ENCODE assay signal across 11 mouse cellular contexts in genomic region chr8:122293484-122293883, GRCm38 (mm10). TPM values are rescaled to one million over a fixed set of nuclear protein-coding genes. Genes with fewer than 3 reads are reported as not detected.
A peak's percentile ranks its signal among the peaks of the same experiment; 100 is the strongest.
DNase-seq lines count a peak whose midpoint lies in the region; ATAC-seq and TF ChIP-seq lines count a peak whose summit lies in the region.
"Had no signal": no experiment of that assay in that cellular context is flagged by ENCODE, and none has a peak within 500 bp of the region (broad histone marks: within the 10 kb centered on the region; RNA-seq: fewer than 3 reads in every experiment).

No protein-coding gene starts in this region.

- no peak for ATAC-seq in heart, embryonic 11.5 days (replicated peaks; ENCODE audit: insufficient number of reproducible peaks, low FRiP score, low TSS enrichment)
- ATAC-seq in kidney, embryonic 14.5 days (ENCODE audit: low FRiP score, low TSS enrichment), result no peak
- ATAC-seq in midbrain, embryonic 13.5 days, result no peak
- no peak for ATAC-seq in midbrain, embryonic 15.5 days (replicated peaks)
- ATAC-seq in forebrain, embryonic 13.5 days, result no peak
- ATAC-seq: inflammation-experienced regulatory T-cells, adult 6 months had no signal

- H3K36me3 ChIP-seq in heart, embryonic 11.5 days (ENCODE audit: control insufficient read depth, insufficient read depth, low read length), result 0 out of 2 replicates have a peak, but pooled peaks cover 4% of the 10 kb centered on the region
- H3K36me3 ChIP-seq in heart, adult 2 months (ENCODE audit: control insufficient read depth, insufficient read depth, low read length), result no peaks in the 10 kb centered on the region
- H3K36me3 ChIP-seq in kidney, embryonic 14.5 days (ENCODE audit: control insufficient read depth, insufficient read depth, low read length), result no peaks in the 10 kb centered on the region
- no peaks in the 10 kb centered on the region for H3K36me3 ChIP-seq in kidney, adult 2 months (ENCODE audit: control insufficient read depth, insufficient read depth, low read length)
- H3K36me3 ChIP-seq in midbrain, embryonic 13.5 days, result no peaks in the 10 kb centered on the region
- H3K36me3 ChIP-seq in midbrain, embryonic 15.5 days (replicated peaks), result no peaks in the 10 kb centered on the region
- H3K36me3 ChIP-seq in forebrain, embryonic 13.5 days (ENCODE audit: poor library complexity, severe bottlenecking), result no peaks in the 10 kb centered on the region

- H3K79me2 ChIP-seq in heart, adult 2 months (replicated peaks; ENCODE audit: control insufficient read depth, insufficient read depth, low read length), result peaks cover 6% of the 10 kb centered on the region

- 40% methylated on average over 10 of the region's 10 CpGs for WGBS in heart, embryonic 11.5 days (ENCODE audit: insufficient replicate concordance)
- WGBS in heart, adult 2 months, result 68% methylated on average over 10 of the region's 10 CpGs
- WGBS in kidney, embryonic 14.5 days, result 64% methylated on average over 10 of the region's 10 CpGs
- WGBS in kidney, adult 2 months, result 83% methylated on average over 10 of the region's 10 CpGs
- 64% methylated on average over 9 of the region's 10 CpGs for WGBS in midbrain, embryonic 13.5 days
- WGBS in midbrain, embryonic 15.5 days, result 63% methylated on average over 10 of the region's 10 CpGs
- WGBS in forebrain, embryonic 13.5 days, result 70% methylated on average over 10 of the region's 10 CpGs

- H3K4me3 ChIP-seq in heart, embryonic 11.5 days (ENCODE audit: low read depth, low read length), result no peak overlapping the region
- H3K4me3 ChIP-seq in heart, adult 2 months, result no peak overlapping the region
- no peak overlapping the region for H3K4me3 ChIP-seq in kidney, embryonic 14.5 days (ENCODE audit: low read length)
- no peak overlapping the region for H3K4me3 ChIP-seq in kidney, adult 2 months (ENCODE audit: insufficient read depth, low read depth, low read length)
- H3K4me3 ChIP-seq in midbrain, embryonic 13.5 days (replicated peaks), result no peak overlapping the region
- H3K4me3 ChIP-seq in midbrain, embryonic 15.5 days, result no peak overlapping the region
- H3K4me3 ChIP-seq in forebrain, embryonic 13.5 days, result no peak overlapping the region
- no peak overlapping the region for H3K4me3 ChIP-seq in left cerebral cortex, adult 2 months

- 0 out of 2 replicates have a peak overlapping the region, but pooled peaks have one; percentile 2 for H3K4me2 ChIP-seq in heart, embryonic 11.5 days
- H3K4me2 ChIP-seq in kidney, embryonic 14.5 days (replicated peaks; ENCODE audit: low read depth, low read length), result no peak overlapping the region
- H3K4me2 ChIP-seq in midbrain, embryonic 13.5 days (replicated peaks), result no peak overlapping the region
- no peak overlapping the region for H3K4me2 ChIP-seq in midbrain, embryonic 15.5 days
- no peak overlapping the region for H3K4me2 ChIP-seq in forebrain, embryonic 13.5 days

- H3K27ac ChIP-seq in heart, embryonic 11.5 days (ENCODE audit: low read depth, low read length), result peak overlapping the region; percentile 87
- no peak overlapping the region for H3K27ac ChIP-seq in heart, adult 2 months
- peak overlapping the region; percentile 38; the same call in 1 of the 2 replicates for H3K27ac ChIP-seq in kidney, embryonic 14.5 days (ENCODE audit: low read depth, low read length)
- H3K27ac ChIP-seq in kidney, adult 2 months (ENCODE audit: insufficient read depth, low read depth, low read length), result no peak overlapping the region
- H3K27ac ChIP-seq in midbrain, embryonic 13.5 days, result 0 out of 2 replicates have a peak overlapping the region, but pooled peaks have one; percentile 39
- no peak overlapping the region for H3K27ac ChIP-seq in midbrain, embryonic 15.5 days
- H3K27ac ChIP-seq in forebrain, embryonic 13.5 days, result no peak overlapping the region
- H3K27ac ChIP-seq in left cerebral cortex, adult 2 months, result no peak overlapping the region

- no peaks in the 10 kb centered on the region for H3K9me3 ChIP-seq in heart, embryonic 11.5 days (replicated peaks; ENCODE audit: control insufficient read depth, low read length)
- no peaks in the 10 kb centered on the region for H3K9me3 ChIP-seq in kidney, embryonic 14.5 days (ENCODE audit: control insufficient read depth, low read length)
- no peaks in the 10 kb centered on the region for H3K9me3 ChIP-seq in midbrain, embryonic 13.5 days
- H3K9me3 ChIP-seq in midbrain, embryonic 15.5 days, result no peaks in the 10 kb centered on the region
- H3K9me3 ChIP-seq in forebrain, embryonic 13.5 days (replicated peaks), result no peaks in the 10 kb centered on the region

- TF ChIP-seq CTCF in heart, adult 2 months (IDR thresholded peaks at IDR 0.05), result no peak
- no peak for TF ChIP-seq CTCF in kidney, adult 2 months (conservative IDR thresholded peaks at IDR 0.05; ENCODE audit: insufficient read depth, insufficient read length, low read depth, low read length)
- TF ChIP-seq CTCF in left cerebral cortex, adult 2 months (IDR thresholded peaks at IDR 0.05), result no peak

- H3K27me3 ChIP-seq in heart, embryonic 11.5 days (ENCODE audit: control insufficient read depth, insufficient read depth, low read length), result no peaks in the 10 kb centered on the region
- H3K27me3 ChIP-seq in heart, adult 2 months (ENCODE audit: control insufficient read depth, insufficient read depth, low read length), result no peaks in the 10 kb centered on the region
- no peaks in the 10 kb centered on the region for H3K27me3 ChIP-seq in kidney, embryonic 14.5 days (ENCODE audit: control insufficient read depth, insufficient read depth, low read length)
- H3K27me3 ChIP-seq in kidney, adult 2 months (replicated peaks; ENCODE audit: control insufficient read depth, insufficient read depth, low read length), result no peaks in the 10 kb centered on the region
- H3K27me3 ChIP-seq in midbrain, embryonic 13.5 days, result peaks cover 4% of the 10 kb centered on the region; the same call in 1 of the 2 replicates
- no peaks in the 10 kb centered on the region for H3K27me3 ChIP-seq in midbrain, embryonic 15.5 days (replicated peaks)
- H3K27me3 ChIP-seq in forebrain, embryonic 13.5 days, result peaks cover 9% of the 10 kb centered on the region

- H3K4me1 ChIP-seq in heart, embryonic 11.5 days (ENCODE audit: control insufficient read depth, insufficient read depth, low read length), result peaks cover 96% of the 10 kb centered on the region
- peaks cover 12% of the 10 kb centered on the region for H3K4me1 ChIP-seq in heart, adult 2 months (ENCODE audit: control insufficient read depth, insufficient read depth, low read length)
- peaks cover 47% of the 10 kb centered on the region for H3K4me1 ChIP-seq in kidney, embryonic 14.5 days (ENCODE audit: control insufficient read depth, insufficient read depth, low read length)
- peaks cover 3% of the 10 kb centered on the region; the same call in 1 of the 2 replicates for H3K4me1 ChIP-seq in kidney, adult 2 months (ENCODE audit: control insufficient read depth, insufficient read depth, low read length)
- H3K4me1 ChIP-seq in midbrain, embryonic 13.5 days (replicated peaks), result peaks cover 79% of the 10 kb centered on the region
- H3K4me1 ChIP-seq in midbrain, embryonic 15.5 days, result peaks cover 46% of the 10 kb centered on the region
- H3K4me1 ChIP-seq in forebrain, embryonic 13.5 days, result peaks cover 24% of the 10 kb centered on the region

- DNase-seq in heart, adult 2 months, result no peak
- no peak for DNase-seq in kidney, adult 2 months
- DNase-seq in left cerebral cortex, adult 2 months (ENCODE audit: extremely low spot score in 1 of 2, low spot score in 2 of 2), result no peak
- DNase-seq: gastrocnemius, postnatal 36 days; right cerebral cortex, postnatal 14 days had no signal

- TF ChIP-seq EP300 in heart, adult 2 months (IDR thresholded peaks at IDR 0.05; ENCODE audit: insufficient read depth, low read depth, low read length), result no peak

- no peak for TF ChIP-seq POLR2A in heart, adult 2 months (IDR thresholded peaks at IDR 0.05; ENCODE audit: insufficient read depth, low read depth, low read length)
- TF ChIP-seq POLR2A in kidney, adult 2 months (IDR thresholded peaks at IDR 0.05; ENCODE audit: low read depth, low read length), result no peak

- intact Hi-C loops in heart, adult 2 months (cut with DNase I), result no loop called here
- intact Hi-C loops in left cerebral cortex, adult 2 months (cut with DNase I), result no loop called here

- peak overlapping the region; percentile 1; the same call in 1 of the 2 replicates for H3K9ac ChIP-seq in heart, embryonic 11.5 days (ENCODE audit: low read depth, low read length)
- H3K9ac ChIP-seq in heart, adult 2 months (ENCODE audit: low read depth, low read length), result no peak overlapping the region
- no peak overlapping the region for H3K9ac ChIP-seq in kidney, embryonic 14.5 days (ENCODE audit: low read depth, low read length)
- H3K9ac ChIP-seq in midbrain, embryonic 13.5 days (replicated peaks), result no peak overlapping the region
- H3K9ac ChIP-seq in midbrain, embryonic 15.5 days, result no peak overlapping the region
- no peak overlapping the region for H3K9ac ChIP-seq in forebrain, embryonic 13.5 days

RNA-seq across cellular contexts. Expression of gene Zfpm1, which starts 11.5 kb away (rescaled TPM):
- 6.9 and 7.9 TPM in 2 replicates for polyA plus RNA-seq in heart, embryonic 11.5 days (2014; fragmentation: Nextera tagmentation; extraction: Ambion mirVana)
- 10 to 100 TPM; 21.2 to 24.6 TPM for total RNA-seq in heart, adult 2 months (2021)
- 20.0 and 20.9 TPM in 2 replicates for polyA plus RNA-seq in heart, adult 2 months (2012; rRNA removed)
- 2.7 and 2.8 TPM in 2 replicates for polyA plus RNA-seq in kidney, embryonic 14.5 days (2014; fragmentation: Nextera tagmentation; extraction: Ambion mirVana)
- polyA plus RNA-seq in kidney, adult 2 months (2012; rRNA removed), result 9.7 and 11.8 TPM in 2 replicates
- 1.5 and 2.1 TPM in 2 replicates for polyA plus RNA-seq in midbrain, embryonic 13.5 days (2015; fragmentation: Nextera tagmentation; extraction: Ambion mirVana)
- 1.5 and 1.8 TPM in 2 replicates for polyA plus RNA-seq in midbrain, embryonic 15.5 days (2015; fragmentation: Nextera tagmentation; extraction: Ambion mirVana)
- 0.48 and 0.49 TPM in 2 replicates for polyA plus RNA-seq in forebrain, embryonic 13.5 days (2015; fragmentation: Nextera tagmentation; extraction: Ambion mirVana)
- 10 to 100 TPM; 39.5 to 42.1 TPM for total RNA-seq in left cerebral cortex, adult 2 months (2021)

Comparison
In these comparisons a context has a peak if more than half of its experiments do, and no peak if none do; other contexts are left out.
1. H3K27ac ChIP-seq: peak in heart, embryonic 11.5 days (single experiment), kidney, embryonic 14.5 days (single experiment) and midbrain, embryonic 13.5 days (single experiment); none in heart, adult 2 months (single experiment), kidney, adult 2 months (single experiment), midbrain, embryonic 15.5 days (single experiment), forebrain, embryonic 13.5 days (single experiment) and left cerebral cortex, adult 2 months (single experiment).